Mouse (Mus musculus) kidney, postnatal 4 days (tissue): ENCODE measurements around the gene Nppa.
"Not testable (repeated sequence)": the region's sequence is repeated elsewhere in the genome, so short reads cannot be mapped to it uniquely, and the experiment has no call there.

Source experiments
- DNase-seq, 2 experiments: peaks; one replicate each; pipeline ENCODE4 v3.0.0; 2021; ENCODE audit warnings: mixed read lengths in 2 of 2

The Nppa gene

DNA sequence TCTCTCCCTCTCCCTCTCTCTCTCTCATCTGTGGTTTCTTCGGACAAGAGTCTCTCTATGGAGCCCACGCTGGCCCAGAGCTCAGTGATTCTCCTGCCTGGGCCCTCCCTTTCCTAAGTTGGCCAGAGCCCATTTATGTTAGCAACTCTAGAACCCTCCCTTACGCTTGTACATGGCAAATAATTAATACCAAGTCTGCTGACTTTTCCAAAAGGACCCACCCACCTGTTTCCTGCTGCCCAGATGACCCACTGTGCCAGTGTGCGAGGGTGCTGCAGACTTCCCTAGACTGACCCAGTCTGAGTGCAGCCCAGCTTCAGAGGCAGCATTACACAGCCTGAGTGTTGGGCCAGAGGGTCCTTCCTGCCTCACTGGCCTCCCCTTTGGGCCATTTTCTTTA is 11.7 kb downstream of the Nppa start:
- DNase-seq = no peak

GRCm38 (mm10) chr4:148015418-148015817 is 14.9 kb downstream of the Nppa start:
- peak in 1 of 2 experiments; percentile 33 for DNase-seq

DNA sequence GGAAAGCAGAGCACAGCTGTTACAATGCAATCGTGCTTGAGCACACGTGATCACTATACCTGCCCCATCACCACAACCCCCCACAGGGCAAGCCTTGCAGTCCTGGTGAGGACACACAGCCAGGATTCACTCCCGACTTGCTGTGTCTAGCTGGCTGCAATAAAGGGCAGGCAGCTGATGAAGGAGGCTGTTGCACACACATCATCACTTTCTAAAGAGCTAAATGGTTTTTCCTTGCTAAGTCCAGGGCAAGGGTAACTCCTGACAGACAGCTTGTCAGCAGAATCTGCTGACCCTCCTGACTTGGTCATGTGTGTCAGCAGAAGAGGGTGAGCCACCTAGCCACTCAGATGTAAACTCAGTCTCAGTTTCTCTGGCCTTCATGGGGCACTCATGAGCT is 16.5 kb downstream of the Nppa start:
- peak in 1 of 2 experiments; percentile 18 for DNase-seq

GRCm38 (mm10) chr4:148018410-148018809 is 17.9 kb downstream of the Nppa start:
- DNase-seq = no peak

- DNase-seq = peak in 1 of 2 experiments; percentile 22
Measured at GRCm38 (mm10) chr4:148024003-148024402, 23.5 kb downstream of the Nppa start.

GRCm38 (mm10) chr4:148029297-148029696 is 28.8 kb downstream of the Nppa start:
- DNase-seq = no peak

DNA sequence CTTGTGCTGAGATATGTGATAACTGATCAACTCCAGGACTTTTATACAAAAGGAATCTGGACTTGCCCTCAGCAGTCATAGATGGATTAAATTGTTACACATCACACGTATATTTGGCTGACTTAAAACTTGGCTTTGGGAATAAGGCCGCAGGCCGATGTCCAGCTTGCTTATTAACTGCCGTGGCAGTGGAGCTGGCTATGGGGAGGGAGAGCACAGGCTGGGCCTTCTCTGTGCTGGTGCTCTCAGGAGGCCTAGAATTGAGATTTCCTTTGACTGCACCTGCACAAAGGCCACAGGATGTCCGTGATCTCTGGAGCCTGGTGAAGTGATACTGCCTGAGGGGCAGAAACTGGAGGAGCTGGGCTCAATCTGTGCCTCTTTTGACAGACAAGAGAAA is 30.0 kb downstream of the Nppa start:
- DNase-seq = peak in 1 of 2 experiments; percentile 28

DNA sequence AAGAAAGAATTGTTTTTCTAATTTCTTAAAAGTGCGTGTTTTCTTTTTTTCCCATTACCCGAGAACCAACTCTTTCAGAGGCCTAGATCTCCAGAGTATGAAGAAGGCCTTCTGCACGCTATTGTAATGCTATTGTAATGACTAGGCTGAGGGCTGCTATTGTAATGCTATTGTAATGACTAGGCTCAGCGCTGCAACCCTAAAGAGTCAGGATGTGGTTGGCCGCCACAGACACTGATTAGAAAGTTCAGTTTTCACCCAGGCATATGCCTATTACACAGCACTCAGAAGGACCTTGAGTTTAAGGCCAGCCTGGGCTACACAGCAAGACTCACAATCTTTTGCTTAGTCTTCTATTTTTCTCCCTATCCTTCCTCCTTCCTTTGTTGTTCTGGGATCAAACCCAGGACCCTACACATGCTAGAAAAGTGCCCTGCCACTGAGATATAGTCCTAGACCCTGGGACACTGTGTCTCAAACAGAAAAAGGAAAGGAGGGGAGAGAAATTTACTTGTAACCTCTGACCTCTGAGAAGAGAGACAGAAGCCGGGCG is 33.4 kb downstream of the Nppa start:
- DNase-seq = no peak

DNA sequence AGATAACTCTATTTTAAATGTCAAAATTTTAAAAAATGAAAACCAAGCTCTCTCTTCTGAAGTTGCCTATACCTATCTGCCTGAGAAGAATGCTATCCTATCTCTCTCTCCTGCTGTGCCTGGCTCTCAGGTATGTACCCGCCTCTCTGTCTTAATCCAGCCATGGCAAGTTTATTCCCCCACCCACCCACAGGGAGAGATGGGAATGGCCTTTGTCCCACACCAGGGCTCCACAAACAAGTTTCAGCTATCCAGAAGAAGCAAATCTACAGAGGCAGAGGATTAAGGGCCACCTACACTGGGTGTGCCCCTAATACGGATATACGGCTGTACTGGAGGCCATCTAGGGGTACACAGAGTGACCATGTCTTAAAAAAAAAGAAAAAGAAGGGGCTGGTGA is 34.9 kb downstream of the Nppa start:
- peak in 1 of 2 experiments; percentile 26 for DNase-seq

DNA sequence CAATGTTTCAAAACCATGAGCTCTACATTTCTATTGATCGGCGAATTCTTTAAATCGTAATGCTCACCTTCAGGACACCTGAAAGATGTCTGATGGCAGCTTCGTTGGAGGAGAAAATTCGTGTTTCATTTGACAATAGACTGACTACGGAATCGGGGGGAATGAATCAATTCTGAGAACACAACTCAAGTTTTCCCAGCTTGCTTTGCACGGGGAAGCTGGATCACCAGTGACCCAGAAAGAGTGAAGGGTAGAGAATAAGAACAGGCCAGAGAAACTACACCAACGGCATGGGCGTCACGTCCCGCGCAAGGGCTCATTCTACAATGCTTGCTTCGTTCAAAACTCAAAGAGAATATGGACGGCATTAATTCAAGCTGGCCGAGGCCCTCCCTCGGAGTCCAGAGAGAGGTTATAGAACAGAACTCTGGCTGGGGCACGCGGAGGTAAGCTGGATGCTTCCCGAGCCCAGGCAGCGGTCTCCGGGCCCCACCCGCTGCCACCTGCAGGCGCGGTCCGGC is 37.6 kb downstream of the Nppa start:
- no peak for DNase-seq

DNA sequence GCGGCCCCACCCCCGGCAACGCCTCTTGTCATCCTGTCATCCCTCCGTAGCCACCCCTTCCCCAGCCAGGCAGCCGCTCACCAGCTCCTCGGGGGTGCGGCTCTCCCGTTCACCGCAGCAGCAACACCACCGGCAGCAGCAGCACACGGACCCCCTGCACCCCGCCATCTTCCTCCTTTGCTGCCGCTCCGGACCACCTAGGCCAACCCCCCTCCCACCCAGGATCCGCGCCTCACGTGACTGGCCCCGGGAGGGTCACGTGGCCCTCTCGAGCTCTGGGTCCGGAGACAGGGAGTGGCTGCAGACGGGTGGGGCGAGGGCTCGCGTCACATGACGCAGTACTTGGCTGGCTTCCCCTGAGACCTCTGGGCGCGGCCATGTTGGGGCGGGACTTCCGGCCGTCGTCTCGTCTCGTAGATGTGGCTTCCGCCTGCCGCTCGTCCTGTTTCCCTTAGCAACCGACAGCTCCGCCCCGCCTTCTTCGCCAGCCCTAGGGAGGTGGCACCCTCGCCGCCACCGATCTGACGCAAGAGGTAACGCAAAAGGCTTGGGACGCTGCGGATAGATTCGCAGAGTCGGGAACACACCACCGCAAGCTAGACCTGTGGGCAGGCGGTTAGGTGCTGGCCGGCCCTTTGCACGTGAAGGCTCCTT is 38.2 kb downstream of the Nppa start, which contains the start of the genes Clcn6 and Mthfr:
Clcn6 (minus strand) TSS at position 222 of the 654 bp plus-strand sequence.
Mthfr (plus strand) TSS at position 478 of the 654 bp plus-strand sequence.
- DNase-seq = peak; percentile 100

- peak in 1 of 2 experiments; percentile 30 for DNase-seq
Measured at GRCm38 (mm10) chr4:148039254-148040028, 38.9 kb downstream of the Nppa start.

GRCm38 (mm10) chr4:148040029-148040830 is 39.7 kb downstream of the Nppa start:
- no peak for DNase-seq

GRCm38 (mm10) chr4:148040933-148041610 is 40.5 kb downstream of the Nppa start:
- peak; percentile 83 to 90 for DNase-seq

GRCm38 (mm10) chr4:148041611-148042191 is 41.2 kb downstream of the Nppa start:
- peak; percentile 54 to 66 for DNase-seq

DNA sequence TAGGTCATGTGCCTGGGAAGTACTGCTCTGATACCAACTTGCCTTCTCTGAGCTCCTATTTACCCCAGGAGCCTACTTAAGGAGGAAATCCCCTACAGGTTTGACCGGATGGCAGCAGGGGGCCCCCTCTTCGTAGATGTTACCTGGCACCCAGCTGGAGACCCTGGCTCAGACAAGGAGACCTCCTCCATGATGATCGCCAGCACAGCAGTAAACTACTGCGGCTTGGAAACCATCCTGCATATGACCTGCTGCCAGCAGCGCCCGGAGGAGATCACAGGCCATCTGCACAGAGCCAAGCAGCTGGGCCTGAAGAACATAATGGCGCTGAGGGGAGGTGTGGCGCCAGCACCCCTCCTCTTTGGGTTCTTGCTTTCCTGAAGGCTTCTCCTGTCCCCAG is 42.8 kb downstream of the Nppa start:
- DNase-seq = not testable (repeated sequence)

DNA sequence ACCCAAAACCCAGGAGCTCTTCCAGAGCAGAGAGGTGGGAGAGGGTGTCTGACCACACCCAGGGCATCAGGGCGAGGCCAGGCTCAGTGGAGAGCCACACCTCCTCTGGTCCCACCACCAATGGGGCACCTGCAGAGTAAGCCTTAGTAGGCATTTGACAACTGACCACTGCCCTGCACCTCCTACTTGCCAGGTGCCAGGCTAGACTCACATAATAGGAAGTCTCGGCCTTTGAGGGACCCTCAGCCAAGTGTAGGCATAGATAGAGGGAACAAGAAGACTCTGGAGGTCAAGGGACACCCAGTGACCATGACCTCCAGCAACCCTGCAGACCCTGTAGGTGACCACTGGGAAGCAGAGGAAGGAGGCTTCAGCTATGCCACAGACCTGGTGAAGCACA is 43.6 kb downstream of the Nppa start:
- no peak for DNase-seq

DNA sequence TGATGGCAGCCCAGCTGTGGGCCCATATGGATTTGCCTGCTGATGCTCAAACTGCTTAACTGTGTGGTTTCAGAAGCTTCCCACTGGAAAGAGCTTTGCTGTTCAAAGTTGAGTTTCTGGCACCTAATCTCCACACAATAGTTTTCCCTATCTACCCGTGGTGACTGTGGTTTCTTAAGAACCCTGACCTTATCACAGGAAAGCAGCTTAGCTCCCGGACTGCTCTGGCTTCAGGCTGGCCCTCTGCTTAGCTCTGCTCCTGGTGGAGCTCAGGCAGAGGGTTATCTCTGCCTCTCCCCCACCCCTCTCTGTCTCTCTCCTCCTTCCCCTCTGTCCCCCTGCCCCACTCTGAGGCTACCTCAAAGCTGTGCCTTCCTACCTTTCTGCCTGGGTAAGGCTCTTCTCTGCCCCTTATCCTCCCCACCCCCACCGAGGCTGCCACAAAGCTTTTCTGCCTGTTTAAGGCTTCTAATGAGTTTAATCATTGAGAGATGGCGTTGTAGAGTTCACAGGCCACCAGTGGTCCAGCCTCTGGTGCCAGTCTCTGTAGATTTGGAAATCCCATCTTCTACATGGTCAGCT is 46.0 kb downstream of the Nppa start:
- peak; percentile 31 to 54 for DNase-seq

DNA sequence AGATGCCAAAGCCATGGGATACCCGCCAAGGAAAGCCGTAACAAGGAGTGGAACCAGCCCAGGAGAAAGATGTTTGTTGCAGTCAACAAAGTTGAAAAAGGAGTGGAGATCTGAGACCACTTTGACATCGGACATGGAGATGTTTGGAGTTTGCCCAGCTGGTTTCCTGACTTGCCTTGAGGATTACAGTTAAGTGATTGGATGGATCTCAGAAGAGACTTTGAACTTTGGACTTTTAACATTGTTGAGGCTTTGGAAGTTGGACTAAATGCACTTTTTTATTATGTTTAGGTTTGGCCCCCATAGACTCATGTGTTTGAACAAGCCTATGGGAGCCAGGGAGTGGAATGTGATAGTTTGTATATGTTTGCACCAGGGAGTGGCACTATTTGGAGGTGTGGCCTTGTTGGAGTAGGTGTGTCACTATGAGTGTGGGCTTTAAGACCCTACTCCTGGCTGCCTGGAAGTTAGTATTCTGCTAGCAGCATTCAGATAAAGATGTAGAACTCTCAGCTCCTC is 49.9 kb downstream of the Nppa start:
- DNase-seq = not testable (repeated sequence)

GRCm38 (mm10) chr4:148051046-148051776 is 50.7 kb downstream of the Nppa start:
- no peak for DNase-seq
